Mouse (Mus musculus): ENCODE measurements at regions not wholly inside any gene's neighbourhood (a gene's known extent, or its start where the extent isn't known, plus 50 kb on each side); places are given as distances from the start of the nearest gene placed in this dataset.

GRCm38 (mm10) chrX:21293666-21294065 lies 118.2 kb upstream of the Gm21876 start:
- 7% methylated on average over 5 of the region's 5 CpGs for WGBS
- peak; percentile 6 for DNase-seq (ENCODE audit: extremely low read depth, low read depth, low spot score)
- Histone ChIP-seq H3K27ac (replicated peaks; ENCODE audit: insufficient read depth, low read depth, low read length) (no peak overlapping the region), H3K4me3 (ENCODE audit: insufficient read depth, low read depth, low read length) (no peak overlapping the region), H3K4me1 (ENCODE audit: control insufficient read depth, insufficient read depth, low read length) (no peaks in the 10 kb centered on the region), H3K79me2 (ENCODE audit: control insufficient read depth, insufficient read depth, low read length) (no peaks in the 10 kb centered on the region), H3K27me3 (ENCODE audit: control insufficient read depth, insufficient read depth, low read length) (no peaks in the 10 kb centered on the region), H3K9ac (ENCODE audit: low read depth, low read length) (no peak overlapping the region), H3K36me3 (ENCODE audit: control insufficient read depth, insufficient read depth, low read length) (no peaks in the 10 kb centered on the region)
- TF ChIP-seq CTCF (IDR thresholded peaks at IDR 0.05; ENCODE audit: low read depth, low read length) (peak; percentile 73), POLR2A (IDR thresholded peaks at IDR 0.05; ENCODE audit: extremely low read depth, insufficient read depth, low read length) (no peak)

- Histone ChIP-seq H3K36me3 (ENCODE audit: control insufficient read depth, insufficient read depth, low read length) (no peaks in the 10 kb centered on the region), H3K4me1 (ENCODE audit: control insufficient read depth, insufficient read depth, low read length) (no peaks in the 10 kb centered on the region), H3K27ac (replicated peaks; ENCODE audit: insufficient read depth, low read depth, low read length) (no peak overlapping the region), H3K27me3 (ENCODE audit: control insufficient read depth, insufficient read depth, low read length) (no peaks in the 10 kb centered on the region), H3K4me3 (ENCODE audit: insufficient read depth, low read depth, low read length) (no peak overlapping the region), H3K9ac (ENCODE audit: low read depth, low read length) (no peak overlapping the region), H3K79me2 (ENCODE audit: control insufficient read depth, insufficient read depth, low read length) (no peaks in the 10 kb centered on the region)
- 5% methylated on average over 1 of the region's 1 CpGs for WGBS
- no peak for TF ChIP-seq POLR2A (IDR thresholded peaks at IDR 0.05; ENCODE audit: extremely low read depth, insufficient read depth, low read length)
- no peak for DNase-seq (ENCODE audit: extremely low read depth, low read depth, low spot score)
Observed at GRCm38 (mm10) chrX:21295460-21295859, 120.0 kb upstream of the Gm21876 start.

GRCm38 (mm10) chrX:21297349-21297748 lies 121.9 kb upstream of the Gm21876 start:
- Histone ChIP-seq H3K79me2 (ENCODE audit: control insufficient read depth, insufficient read depth, low read length) (no peaks in the 10 kb centered on the region), H3K4me1 (ENCODE audit: control insufficient read depth, insufficient read depth, low read length) (no peaks in the 10 kb centered on the region), H3K27ac (replicated peaks; ENCODE audit: insufficient read depth, low read depth, low read length) (no peak overlapping the region), H3K36me3 (ENCODE audit: control insufficient read depth, insufficient read depth, low read length) (no peaks in the 10 kb centered on the region), H3K4me3 (ENCODE audit: insufficient read depth, low read depth, low read length) (no peak overlapping the region), H3K27me3 (ENCODE audit: control insufficient read depth, insufficient read depth, low read length) (no peaks in the 10 kb centered on the region), H3K9ac (ENCODE audit: low read depth, low read length) (no peak overlapping the region)
- no peak for TF ChIP-seq POLR2A (IDR thresholded peaks at IDR 0.05; ENCODE audit: extremely low read depth, insufficient read depth, low read length)
- no peak for DNase-seq (ENCODE audit: extremely low read depth, low read depth, low spot score)
- 89% methylated on average over 6 of the region's 6 CpGs for WGBS

GRCm38 (mm10) chrX:21334499-21335032 lies 149.8 kb upstream of the Agtr2 start:
- DNase-seq (ENCODE audit: extremely low read depth, low read depth, low spot score), result no peak
- Histone ChIP-seq H3K4me3 (ENCODE audit: insufficient read depth, low read depth, low read length) (no peak overlapping the region), H3K36me3 (ENCODE audit: control insufficient read depth, insufficient read depth, low read length) (no peaks in the 10 kb centered on the region), H3K27ac (replicated peaks; ENCODE audit: insufficient read depth, low read depth, low read length) (no peak overlapping the region), H3K9ac (ENCODE audit: low read depth, low read length) (no peak overlapping the region), H3K4me1 (ENCODE audit: control insufficient read depth, insufficient read depth, low read length) (no peaks in the 10 kb centered on the region), H3K27me3 (ENCODE audit: control insufficient read depth, insufficient read depth, low read length) (no peaks in the 10 kb centered on the region), H3K79me2 (ENCODE audit: control insufficient read depth, insufficient read depth, low read length) (no peaks in the 10 kb centered on the region)
- TF ChIP-seq CTCF (IDR thresholded peaks at IDR 0.05; ENCODE audit: low read depth, low read length), result no peak
- no peak for TF ChIP-seq POLR2A (IDR thresholded peaks at IDR 0.05; ENCODE audit: extremely low read depth, insufficient read depth, low read length)
- WGBS, result 22% methylated on average over 13 of the region's 13 CpGs

- no peak for DNase-seq (ENCODE audit: extremely low read depth, low read depth, low spot score)
- H3K4me1 ChIP-seq (ENCODE audit: control insufficient read depth, insufficient read depth, low read length), result no peaks in the 10 kb centered on the region
- no peak overlapping the region for H3K27ac ChIP-seq (replicated peaks; ENCODE audit: insufficient read depth, low read depth, low read length)
- no peak overlapping the region for H3K9ac ChIP-seq (ENCODE audit: low read depth, low read length)
- TF ChIP-seq CTCF (IDR thresholded peaks at IDR 0.05; ENCODE audit: low read depth, low read length) (no peak), POLR2A (IDR thresholded peaks at IDR 0.05; ENCODE audit: extremely low read depth, insufficient read depth, low read length) (no peak)
- no peaks in the 10 kb centered on the region for H3K79me2 ChIP-seq (ENCODE audit: control insufficient read depth, insufficient read depth, low read length)
- no peaks in the 10 kb centered on the region for H3K27me3 ChIP-seq (ENCODE audit: control insufficient read depth, insufficient read depth, low read length)
- no peaks in the 10 kb centered on the region for H3K36me3 ChIP-seq (ENCODE audit: control insufficient read depth, insufficient read depth, low read length)
- H3K4me3 ChIP-seq (ENCODE audit: insufficient read depth, low read depth, low read length), result no peak overlapping the region
- 64% methylated on average over 1 of the region's 1 CpGs for WGBS
Observed at GRCm38 (mm10) chrX:21344397-21344796, 139.9 kb upstream of the Agtr2 start.

- Histone ChIP-seq H3K9ac (ENCODE audit: low read depth, low read length) (no peak overlapping the region), H3K27me3 (ENCODE audit: control insufficient read depth, insufficient read depth, low read length) (no peaks in the 10 kb centered on the region), H3K79me2 (ENCODE audit: control insufficient read depth, insufficient read depth, low read length) (no peaks in the 10 kb centered on the region), H3K36me3 (ENCODE audit: control insufficient read depth, insufficient read depth, low read length) (no peaks in the 10 kb centered on the region), H3K27ac (replicated peaks; ENCODE audit: insufficient read depth, low read depth, low read length) (no peak overlapping the region), H3K4me3 (ENCODE audit: insufficient read depth, low read depth, low read length) (no peak overlapping the region), H3K4me1 (ENCODE audit: control insufficient read depth, insufficient read depth, low read length) (no peaks in the 10 kb centered on the region)
- no peak for TF ChIP-seq POLR2A (IDR thresholded peaks at IDR 0.05; ENCODE audit: extremely low read depth, insufficient read depth, low read length)
- TF ChIP-seq CTCF (IDR thresholded peaks at IDR 0.05; ENCODE audit: low read depth, low read length), result peak; percentile 44
- peak; percentile 3 for DNase-seq (ENCODE audit: extremely low read depth, low read depth, low spot score)
- 20% methylated on average over 4 of the region's 4 CpGs for WGBS
Observed at GRCm38 (mm10) chrX:21350503-21350902, 133.8 kb upstream of the Agtr2 start.
